ENCODE assay signal across 15 mouse cellular contexts in genomic region chr7:75826360-75827103, GRCm38 (mm10). TPM values are rescaled to one million over a fixed set of nuclear protein-coding genes. Genes with fewer than 3 reads are reported as not detected.
DNase-seq lines count a peak whose midpoint lies in the region; ATAC-seq and TF ChIP-seq lines count a peak whose summit lies in the region.
"Had no signal": no experiment of that assay in that cellular context is flagged by ENCODE, and none has a peak within 500 bp of the region (broad histone marks: within the 10 kb centered on the region; RNA-seq: fewer than 3 reads in every experiment).

No protein-coding gene starts in this region.

- no peak overlapping the region for H3K4me2 ChIP-seq in heart, embryonic 16.5 days (ENCODE audit: low read depth, low read length)
- H3K4me2 ChIP-seq: embryonic facial prominence, embryonic 13.5 days; kidney, embryonic 15.5 days had no signal

- TF ChIP-seq CTCF in testis, adult 2 months (IDR thresholded peaks at IDR 0.05; ENCODE audit: control insufficient read depth, insufficient read depth, insufficient replicate concordance, low read depth, low read length) = no peak

- TF ChIP-seq POLR2A in testis, adult 2 months (IDR thresholded peaks at IDR 0.05; ENCODE audit: control insufficient read depth, low read depth, low read length) = no peak

- no peak overlapping the region for H3K4me3 ChIP-seq in heart, embryonic 16.5 days (ENCODE audit: low read length)
- H3K4me3 ChIP-seq in testis, adult 2 months (ENCODE audit: control insufficient read depth, low read depth, low read length) = no peak overlapping the region
- H3K4me3 ChIP-seq: embryonic facial prominence, embryonic 13.5 days; forebrain, embryonic 10.5 days; kidney, embryonic 15.5 days had no signal

- peak; percentile 73 for ATAC-seq in heart, embryonic 16.5 days (replicated peaks; ENCODE audit: extremely low read depth, insufficient read depth, low FRiP score)

- no peaks in the 10 kb centered on the region for H3K27me3 ChIP-seq in heart, embryonic 16.5 days (ENCODE audit: control insufficient read depth, insufficient read depth, low read length)
- no peaks in the 10 kb centered on the region for H3K27me3 ChIP-seq in testis, adult 2 months (ENCODE audit: control insufficient read depth, insufficient read depth, low read length)
- H3K27me3 ChIP-seq: embryonic facial prominence, embryonic 13.5 days; kidney, embryonic 15.5 days had no signal

- peaks cover 6% of the 10 kb centered on the region for H3K4me1 ChIP-seq in heart, embryonic 16.5 days (ENCODE audit: control insufficient read depth, insufficient read depth, low read length)
- H3K4me1 ChIP-seq in testis, adult 2 months (ENCODE audit: control insufficient read depth, insufficient read depth, low read length) = peaks cover 3% of the 10 kb centered on the region; the same call in 1 of the 2 replicates
- H3K4me1 ChIP-seq: embryonic facial prominence, embryonic 13.5 days; kidney, embryonic 15.5 days had no signal

- peak; percentile 17 for DNase-seq in embryo, embryonic 10 days (ENCODE audit: low spot score)
- no peak for DNase-seq in embryo, embryonic 9.5 days (ENCODE audit: extremely low spot score)
- no peak for DNase-seq in heart, postnatal 4 days
- no peak for DNase-seq in testis, postnatal 14 days (ENCODE audit: low spot score)
- DNase-seq in adrenal gland, adult (ENCODE audit: inconsistent age in 2 of 2, low spot score in 1 of 2) = no peak
- DNase-seq in adrenal gland, postnatal 4 days (ENCODE audit: low spot score in 2 of 2) = no peak
- DNase-seq: cerebellum, postnatal 14 days; lung, postnatal 36 days; midbrain, embryonic 14.5 days; right cerebral cortex, postnatal 14 days had no signal

- WGBS in heart, embryonic 16.5 days = 19% methylated on average over 3 of the region's 4 CpGs

- peak overlapping the region; percentile 59 for H3K27ac ChIP-seq in heart, embryonic 16.5 days (ENCODE audit: low read length)
- peak overlapping the region; percentile 78 for H3K27ac ChIP-seq in testis, adult 2 months (ENCODE audit: control insufficient read depth, insufficient read depth, low read depth, low read length)
- H3K27ac ChIP-seq: embryonic facial prominence, embryonic 13.5 days; forebrain, embryonic 10.5 days; kidney, embryonic 15.5 days had no signal

- no peaks in the 10 kb centered on the region for H3K9me3 ChIP-seq in heart, embryonic 16.5 days (replicated peaks; ENCODE audit: control insufficient read depth, low read length)
- H3K9me3 ChIP-seq: embryonic facial prominence, embryonic 13.5 days; forebrain, embryonic 10.5 days; kidney, embryonic 15.5 days had no signal

- no peaks in the 10 kb centered on the region for H3K36me3 ChIP-seq in heart, embryonic 16.5 days (ENCODE audit: control insufficient read depth, insufficient read depth)
- H3K36me3 ChIP-seq in testis, adult 2 months (ENCODE audit: control insufficient read depth, insufficient read depth, low read length) = no peaks in the 10 kb centered on the region
- H3K36me3 ChIP-seq: embryonic facial prominence, embryonic 13.5 days; forebrain, embryonic 10.5 days; kidney, embryonic 15.5 days had no signal

- H3K9ac ChIP-seq in heart, embryonic 16.5 days (ENCODE audit: low read length) = no peak overlapping the region
- H3K9ac ChIP-seq: embryonic facial prominence, embryonic 13.5 days; kidney, embryonic 15.5 days had no signal

RNA-seq across cellular contexts. Expression of gene Klhl25, which starts 21.6 kb away (rescaled TPM):
- 9.1 and 10.9 TPM in 2 replicates for polyA plus RNA-seq in heart, embryonic 16.5 days (2015; fragmentation: Nextera tagmentation; extraction: Ambion mirVana)
- total RNA-seq in heart, postnatal 4 days (2021) = 10 to 100 TPM in 1 of 2 experiments, 1 to 10 TPM in 1; 9.6 to 12.2 TPM
- 45.3 and 46.7 TPM in 2 replicates for polyA plus RNA-seq in testis, adult 2 months (2012; rRNA removed)
- 10 to 100 TPM; 15.7 to 18.4 TPM for total RNA-seq in adrenal gland, postnatal 4 days (2021)
